Mouse (Mus musculus): ENCODE results near the gene Pigh.
A peak's percentile ranks its signal among the peaks of the same experiment; 100 is the strongest.

Pigh gene

DNA sequence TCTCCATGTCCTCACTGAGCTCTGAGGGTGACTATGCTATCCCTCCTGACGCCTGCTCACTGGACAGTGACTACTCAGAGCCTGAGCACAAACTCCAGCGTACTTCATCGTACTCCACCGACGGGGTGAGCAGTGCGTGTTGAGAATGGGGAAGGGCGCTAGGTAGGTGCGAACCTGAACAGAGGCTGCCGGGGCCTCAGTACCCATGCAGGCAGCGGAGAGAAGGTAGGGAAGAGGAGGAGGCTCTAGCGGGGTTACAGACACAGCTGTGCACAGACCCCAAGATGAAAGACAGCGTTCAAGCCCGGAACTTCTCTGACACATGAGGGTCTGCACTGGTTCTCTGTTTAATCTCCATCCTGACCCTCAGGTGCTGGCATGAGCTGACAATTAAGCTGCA lies 25.0 kb downstream of the Pigh start:
- no peak for DNase-seq

DNA sequence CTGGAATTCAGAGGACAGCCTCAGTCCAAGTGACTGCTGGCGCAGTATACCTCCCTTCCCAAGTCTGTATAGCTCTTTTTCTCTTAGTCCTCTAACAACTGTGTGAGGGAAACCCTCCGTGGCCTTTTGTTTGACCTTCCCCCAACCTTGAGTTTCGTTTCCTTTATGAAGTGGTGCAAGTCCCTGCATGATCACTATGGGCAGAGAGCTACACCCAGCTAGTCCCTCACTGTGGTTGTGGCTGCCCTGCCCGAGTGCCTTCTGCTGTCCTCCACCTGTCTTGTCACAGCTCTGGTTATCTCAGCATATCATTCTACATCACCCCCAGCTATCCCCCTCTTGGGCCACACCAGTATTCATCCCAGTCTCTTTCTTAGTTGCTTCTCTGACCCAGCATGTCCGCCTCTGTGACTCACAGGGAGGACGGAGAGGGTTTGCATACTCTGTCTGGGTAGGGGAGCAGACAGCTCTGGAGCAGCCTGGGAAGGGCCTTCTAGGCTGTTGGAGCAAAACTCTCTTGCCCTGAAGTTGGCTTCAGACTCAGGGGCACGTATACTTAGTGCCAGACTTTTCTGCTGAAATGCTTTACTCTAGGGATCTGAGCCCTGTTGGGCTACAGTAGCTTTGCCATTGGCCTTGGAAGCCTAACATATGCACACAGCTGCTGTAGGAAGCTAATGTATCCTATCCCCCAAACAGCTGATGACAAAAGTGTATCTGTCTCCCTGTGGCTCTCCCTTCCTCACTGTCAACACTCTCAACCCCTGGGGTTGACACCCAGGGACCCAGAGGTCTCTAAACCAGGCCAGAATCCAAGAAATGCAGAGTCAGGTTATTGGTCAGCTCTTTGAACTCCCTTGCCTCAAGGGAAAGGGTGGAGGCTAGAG lies 28.4 kb downstream of the Pigh start:
- DNase-seq = peak; percentile 34

DNA sequence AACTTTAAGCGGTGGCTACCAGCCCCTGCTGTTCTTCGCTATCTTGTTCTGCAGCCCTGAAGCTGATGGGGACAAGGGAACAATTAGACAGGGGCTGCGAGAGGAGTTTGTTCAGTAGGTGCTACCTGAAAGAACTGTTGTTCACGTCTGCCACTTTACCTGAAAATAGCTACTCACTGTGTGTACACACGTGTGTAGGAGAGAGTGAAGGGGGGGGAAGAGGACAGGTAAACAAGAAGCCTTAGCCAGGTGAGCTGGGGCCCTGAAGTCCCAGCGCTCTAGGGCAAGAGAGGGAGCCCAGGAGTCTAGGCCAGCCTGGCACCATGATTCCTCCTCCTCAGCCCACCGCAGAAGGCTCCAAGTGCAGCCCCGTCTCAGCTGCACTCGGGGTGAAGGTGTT lies 29.3 kb downstream of the Pigh start:
- DNase-seq = peak; percentile 54

DNA sequence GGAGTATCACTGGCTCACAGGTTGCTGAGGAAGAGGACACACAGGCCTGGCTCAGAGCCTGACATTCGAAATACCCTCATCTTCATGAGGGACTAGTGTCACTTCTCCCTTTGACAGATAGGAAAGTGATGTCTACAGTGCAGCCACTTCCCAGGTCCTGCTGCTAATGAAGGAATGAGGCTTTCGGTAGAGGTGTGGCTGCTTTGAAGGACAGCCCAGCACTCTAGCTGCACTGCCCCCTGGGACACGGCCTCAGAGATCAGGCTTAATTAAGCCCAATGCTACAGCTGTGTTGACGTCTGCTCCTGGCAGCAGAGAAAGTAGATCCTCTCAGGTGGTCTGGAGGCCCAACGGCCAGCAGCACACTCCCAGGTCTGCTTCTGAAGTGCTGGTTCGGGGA lies 29.9 kb downstream of the Pigh start:
- DNase-seq = no peak

DNA sequence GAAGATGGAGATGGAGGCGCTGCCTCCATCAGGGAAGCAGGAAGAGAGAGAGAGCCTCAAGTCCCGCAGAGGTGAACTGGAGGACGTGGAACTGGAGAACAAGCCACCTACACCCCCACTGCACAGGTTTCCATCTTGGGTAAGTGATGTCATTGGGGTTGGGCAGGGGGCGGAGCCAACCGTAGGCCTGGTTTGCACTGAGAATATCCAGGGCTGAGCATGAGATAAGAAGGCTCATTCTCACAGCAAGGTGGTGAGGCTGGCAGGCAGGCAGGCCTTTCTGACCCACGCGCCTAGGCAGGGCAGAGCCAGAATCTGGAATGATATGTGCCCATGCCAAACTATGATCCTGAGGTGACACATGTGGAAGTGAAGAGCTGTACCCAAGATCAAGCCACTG lies 34.2 kb downstream of the Pigh start:
- DNase-seq = peak; percentile 40

DNA sequence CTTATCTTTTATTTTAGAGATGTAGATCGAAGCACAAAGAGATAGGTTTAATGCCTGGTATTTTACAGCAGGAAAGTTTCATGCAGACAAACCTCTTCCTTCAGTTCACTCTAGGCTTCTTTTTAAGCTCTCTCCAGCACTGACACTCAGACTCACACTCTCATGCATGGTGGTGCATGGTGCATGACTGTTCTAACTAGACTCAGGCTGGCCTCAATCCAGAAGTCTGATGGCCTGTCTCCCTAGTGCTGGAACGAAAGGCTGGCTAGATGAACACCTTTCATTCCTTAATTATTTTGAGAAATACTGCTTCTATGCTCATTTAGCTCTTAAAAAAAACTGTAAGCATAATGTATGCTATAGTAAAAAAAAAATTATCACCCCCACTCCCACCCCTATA lies 37.4 kb downstream of the Pigh start:
- no peak for DNase-seq

DNA sequence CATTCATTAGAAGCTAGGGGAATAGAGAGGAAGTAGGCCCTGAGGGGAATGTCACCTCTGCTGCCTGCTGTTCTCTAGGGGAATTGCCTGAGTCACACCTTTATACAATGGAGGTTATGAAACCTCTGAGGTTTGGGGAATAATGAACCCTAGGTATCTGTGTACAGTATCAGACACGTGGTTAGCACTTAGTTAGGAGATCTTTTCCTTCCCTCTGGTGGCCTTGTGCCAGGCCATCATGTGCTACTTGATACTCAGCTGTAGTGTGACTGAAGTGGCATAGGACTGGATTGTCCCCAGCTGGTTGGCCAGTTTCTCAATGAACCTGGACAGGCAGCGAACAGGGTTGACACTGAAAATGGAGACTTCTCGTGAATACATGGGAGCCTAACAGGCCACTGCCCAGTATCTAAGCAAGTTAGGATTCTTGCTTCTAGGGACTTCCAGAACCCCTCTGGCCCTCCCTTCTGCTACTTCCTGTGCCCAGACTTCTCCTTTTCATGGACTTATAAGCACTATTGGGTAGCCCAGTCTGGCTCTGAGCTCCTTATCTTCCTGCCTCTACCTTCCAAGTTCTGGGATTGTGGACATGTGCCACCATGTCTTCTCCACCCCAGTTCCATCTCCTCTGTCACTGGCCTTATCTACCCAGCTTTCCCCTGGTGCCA lies 38.8 kb downstream of the Pigh start:
- peak; percentile 94 for DNase-seq

DNA sequence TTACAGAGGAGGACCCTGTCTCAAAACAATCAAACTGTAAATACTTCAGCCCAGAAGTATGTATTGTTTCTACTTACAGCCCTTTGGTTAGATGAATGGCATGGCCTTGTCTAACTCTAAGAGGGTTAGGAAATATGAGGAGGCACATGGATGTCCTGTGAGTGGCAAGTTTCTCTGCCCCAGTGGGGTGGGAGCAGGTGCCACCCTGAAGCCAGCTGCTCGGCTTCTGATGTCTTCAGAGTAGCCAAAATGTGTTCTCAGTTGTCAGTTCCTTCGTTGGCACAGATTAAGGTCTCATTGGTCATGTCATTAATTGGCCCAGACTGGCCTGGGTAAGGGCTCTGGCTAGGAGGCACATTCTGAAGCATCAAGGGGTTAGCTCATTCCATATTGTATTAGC lies 39.6 kb downstream of the Pigh start:
- no peak for DNase-seq

DNA sequence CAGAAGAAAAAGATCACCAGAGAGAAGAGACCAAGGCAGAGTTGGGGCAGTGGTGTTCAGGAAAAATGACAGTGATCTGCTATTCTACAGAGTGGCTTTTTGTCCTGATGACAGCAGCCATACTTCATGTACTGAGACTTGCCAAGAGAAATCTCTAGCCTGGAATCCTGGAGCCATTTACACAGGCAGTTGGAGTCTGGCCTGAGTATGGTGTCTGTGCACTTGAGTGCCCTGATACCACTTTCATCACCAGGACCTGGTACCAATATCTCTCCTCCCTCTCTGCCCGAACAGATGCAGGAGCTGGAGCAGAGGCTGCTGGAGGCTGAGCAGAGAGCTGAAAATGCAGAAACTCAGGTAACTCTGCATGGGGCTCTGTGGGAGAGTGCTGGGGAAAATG lies 40.6 kb downstream of the Pigh start:
- DNase-seq = no peak

DNA sequence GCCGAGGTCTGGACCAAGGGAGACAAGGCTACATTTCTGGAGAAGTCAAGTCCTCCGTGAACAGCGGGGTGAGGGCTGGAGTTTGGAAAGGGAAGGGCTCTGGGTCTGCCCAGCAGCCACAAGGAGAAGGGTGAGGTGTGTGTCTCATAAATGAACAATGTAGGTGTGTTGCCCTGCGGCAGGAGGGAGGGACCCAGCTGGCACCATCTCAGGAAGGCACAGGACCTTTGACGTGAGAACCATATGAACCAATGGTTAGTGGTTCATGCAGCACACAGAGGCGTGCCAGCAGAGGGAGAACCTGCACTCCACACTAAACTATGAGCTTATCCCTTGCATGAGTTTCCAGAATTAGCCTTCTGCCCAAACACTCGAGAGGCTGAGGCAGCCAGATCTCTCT lies 42.2 kb downstream of the Pigh start:
- DNase-seq = peak; percentile 23

DNA sequence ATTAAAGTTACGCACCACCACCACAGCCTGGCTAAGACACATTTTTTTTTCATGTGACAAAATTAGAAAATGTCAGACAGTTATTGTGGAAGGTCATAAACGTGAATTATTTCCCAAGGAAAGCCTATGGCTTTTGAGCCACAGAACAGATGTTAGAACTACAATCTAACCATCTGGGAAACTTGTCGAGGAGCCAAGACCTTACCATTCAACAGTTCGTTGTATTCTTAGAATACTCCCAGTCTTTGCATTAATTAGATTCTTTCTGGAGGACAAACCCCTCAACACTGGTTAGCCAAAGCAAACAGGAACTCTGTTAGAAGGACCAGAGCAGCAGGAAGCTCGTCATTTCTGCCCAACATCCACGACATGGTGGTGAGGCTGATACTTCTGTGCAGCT lies 43.3 kb downstream of the Pigh start:
- DNase-seq = no peak

DNA sequence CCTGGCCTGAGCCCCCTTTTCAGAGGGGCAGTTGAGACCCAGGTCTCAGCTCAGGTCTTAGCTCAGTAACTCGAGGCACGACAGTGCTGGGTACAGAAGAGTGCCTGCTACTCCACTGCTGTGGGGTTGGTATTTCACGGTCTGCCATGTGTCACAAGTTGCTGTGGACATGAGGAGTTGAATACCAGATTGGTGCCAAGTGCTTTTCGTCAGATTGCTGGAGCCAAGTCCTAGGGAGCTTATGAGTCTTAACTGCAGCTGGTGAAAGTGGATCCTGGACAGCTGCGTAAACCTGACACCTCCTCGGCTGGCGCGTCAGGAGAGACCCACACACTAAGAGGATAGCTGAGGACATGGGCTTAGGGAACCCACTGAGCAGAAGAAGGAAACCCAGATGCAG lies 44.8 kb downstream of the Pigh start:
- DNase-seq = peak; percentile 76

DNA sequence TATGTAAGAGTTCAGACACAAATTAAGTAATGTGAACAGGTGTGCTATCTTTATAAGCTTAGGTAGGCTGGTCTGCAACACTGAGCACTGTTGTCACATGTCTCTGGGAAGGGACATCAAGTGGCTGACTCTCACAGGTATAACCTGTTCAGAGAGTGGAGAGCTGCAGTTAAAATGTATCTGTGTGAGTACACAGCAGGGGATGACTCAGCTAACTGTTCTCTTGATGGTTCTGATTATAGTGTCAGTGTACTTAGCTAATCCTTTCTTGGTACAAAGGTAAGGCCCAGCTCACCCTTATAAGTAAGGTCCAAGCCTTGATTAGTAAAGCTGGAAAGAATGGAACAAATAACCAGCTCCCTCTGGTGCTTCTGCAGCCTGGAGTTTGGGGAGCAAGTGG lies 48.0 kb downstream of the Pigh start:
- peak; percentile 42 for DNase-seq

DNA sequence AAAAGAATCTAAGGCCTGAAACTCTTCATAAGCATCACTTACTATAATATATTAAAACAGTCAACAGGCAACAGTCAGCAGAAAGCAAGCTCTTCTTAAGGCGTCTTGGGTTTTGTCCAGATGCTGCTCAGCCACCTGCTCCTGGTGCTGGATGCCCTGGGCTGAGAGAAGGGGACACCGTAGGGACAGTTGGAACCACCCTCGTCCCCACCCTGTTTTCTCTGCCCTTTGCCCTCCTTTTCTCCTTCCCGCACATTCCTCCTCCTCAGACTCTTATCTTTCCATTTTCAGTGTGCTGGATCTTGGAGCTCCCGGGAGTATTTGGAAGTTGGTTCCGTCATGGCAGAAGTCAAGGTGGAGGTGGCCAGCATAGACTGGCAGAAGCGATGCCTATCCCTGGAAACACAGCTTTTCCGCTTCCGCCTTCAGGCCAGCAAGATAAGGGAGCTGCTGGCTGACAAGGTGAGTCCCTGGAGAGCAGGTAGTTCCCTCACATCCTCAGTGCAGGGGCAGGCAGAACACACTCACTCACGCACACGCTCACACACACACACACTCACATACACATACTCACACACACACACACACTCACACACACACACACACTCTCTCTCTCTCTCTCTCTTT lies 49.1 kb downstream of the Pigh start:
- DNase-seq = no peak

DNA sequence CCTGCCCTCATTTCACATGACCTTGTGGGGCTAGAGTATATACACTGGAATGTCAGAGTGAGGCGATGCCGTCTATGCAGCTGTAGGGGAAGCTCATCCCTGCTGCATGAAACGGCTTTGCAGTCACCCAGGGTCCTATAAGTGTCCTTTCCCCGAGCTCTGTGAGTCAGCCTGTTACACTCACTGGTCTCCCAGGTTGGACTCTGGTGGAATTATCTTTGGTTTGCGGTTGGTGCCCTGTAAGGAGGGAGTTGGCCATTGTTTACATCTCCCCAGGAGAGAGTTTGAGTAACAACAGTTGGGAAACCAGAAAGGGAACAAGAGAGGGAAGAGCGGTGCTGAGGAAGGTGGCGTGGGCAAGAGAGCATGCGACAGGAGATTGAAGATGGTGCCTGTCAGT lies 49.7 kb downstream of the Pigh start:
- DNase-seq = no peak

DNA sequence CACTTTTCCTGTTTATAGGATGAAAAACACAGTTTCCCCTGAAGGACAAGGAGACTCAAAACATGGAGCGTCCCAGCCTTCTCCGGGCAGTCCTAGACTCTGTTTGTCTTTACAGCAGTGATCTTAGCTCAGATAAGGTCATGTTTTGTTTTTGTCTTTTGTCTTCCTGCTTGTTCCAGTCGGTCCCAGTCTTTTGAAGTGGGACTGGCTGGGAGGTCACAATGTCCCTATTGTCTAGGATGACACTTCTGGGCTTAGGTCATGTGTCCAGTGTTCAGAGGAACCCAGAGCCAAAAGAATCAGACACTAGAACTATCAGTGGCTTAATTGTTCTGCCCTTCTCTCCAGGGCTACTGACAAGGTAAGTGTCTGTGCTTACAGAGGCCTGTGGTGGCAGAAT lies 54.1 kb downstream of the Pigh start:
- peak; percentile 70 for DNase-seq

DNA sequence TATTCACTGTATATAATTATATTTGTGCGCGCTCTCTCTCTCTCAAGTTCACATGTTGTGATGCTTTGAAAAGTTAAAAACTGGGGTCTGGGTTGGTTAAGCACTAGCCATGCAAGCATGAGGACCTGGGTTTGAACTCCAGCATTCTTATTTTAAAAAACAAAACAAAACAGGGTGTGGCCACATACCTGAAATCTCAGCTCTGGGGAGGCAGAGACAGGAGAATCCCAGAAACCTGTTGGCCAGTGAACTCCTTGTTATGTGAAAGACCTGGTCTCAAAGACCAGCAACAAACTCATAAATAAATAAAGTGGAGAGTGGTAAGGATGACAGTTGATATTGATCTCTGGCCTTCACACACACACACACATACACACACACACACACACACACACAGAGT lies 55.1 kb downstream of the Pigh start:
- no peak for DNase-seq
